Mouse (Mus musculus) stomach, postnatal 0 days (tissue): ENCODE measurements at regions not wholly inside any gene's neighbourhood (a gene's known extent, or its start where the extent isn't known, plus 50 kb on each side); places are given as distances from the start of the nearest gene placed in this dataset.
"Not testable (repeated sequence)": the region's sequence is repeated elsewhere in the genome, so short reads cannot be mapped to it uniquely, and the experiment has no call there.

Experiments used
- ATAC-seq: fragments of 200-750 bp; cut with Nextera tagmentation; 2 replicates; pipeline ENCODE4 v1.8.0; 2017; ENCODE audit not compliant: low FRiP score, low TSS enrichment
- DNase-seq: peaks from one replicate; pipeline ENCODE4 v3.0.0-alpha.2; 2016; ENCODE audit warnings: low spot score
- H3K27ac ChIP-seq: fragments of 300-500 bp; sonication (generic); replicated peaks from 2 replicates; pipeline ENCODE4 v1.5.1; 2014; ENCODE audit warnings: mild to moderate bottlenecking, control low read depth
- H3K27me3 ChIP-seq: fragments of 300-500 bp; sonication (generic); 2 replicates; pipeline ENCODE4 v1.6.1; 2014; ENCODE audit warnings: low read length; ENCODE audit not compliant: control insufficient read depth, insufficient read depth
- H3K36me3 ChIP-seq: fragments of 300-500 bp; sonication (generic); 2 replicates; pipeline ENCODE4 v1.6.1; 2014; ENCODE audit warnings: low read length, mixed read lengths; ENCODE audit not compliant: control insufficient read depth, insufficient read depth
- H3K4me1 ChIP-seq: fragments of 300-500 bp; sonication (generic); replicated peaks from 2 replicates; pipeline ENCODE4 v1.6.1; 2014; ENCODE audit warnings: antibody characterized with exemption; ENCODE audit not compliant: control insufficient read depth, insufficient read depth
- H3K4me2 ChIP-seq: fragments of 300-500 bp; sonication (generic); replicated peaks from 2 replicates; pipeline ENCODE4 v1.6.1; 2014; ENCODE audit warnings: low read depth, mild to moderate bottlenecking, control low read depth, moderate library complexity
- H3K4me3 ChIP-seq: fragments of 300-500 bp; sonication (generic); 2 replicates; pipeline ENCODE4 v1.5.1; 2014; ENCODE audit warnings: low read depth, low read length, control low read depth
- H3K9ac ChIP-seq: fragments of 300-500 bp; sonication (generic); 2 replicates; pipeline ENCODE4 v1.6.1; 2014; ENCODE audit warnings: mild to moderate bottlenecking, low read length, control low read depth, mixed read lengths
- H3K9me3 ChIP-seq: fragments of 300-500 bp; sonication (generic); 2 replicates; pipeline ENCODE4 v1.6.1; 2016; ENCODE audit warnings: low read length; ENCODE audit not compliant: control insufficient read depth
- CTCF ChIP-seq: IDR thresholded peaks from 2 replicates; pipeline ENCODE4 v1.5.1; 2016; ENCODE audit warnings: antibody characterized with exemption, low read depth, mild to moderate bottlenecking, moderate library complexity
- EP300 ChIP-seq: optimal IDR thresholded peaks from 2 replicates; pipeline ENCODE3; 2016; ENCODE audit warnings: antibody characterized with exemption
- WGBS: fragments of 180-500 bp; shearing (Covaris S2); extraction: QIAGEN DNeasy Blood & Tissue Kit; methylation state at CpG from one replicate; pipeline ENCODE4 v1.1.7; 2014; 5-methylcytosine and 5-hydroxymethylcytosine counted together

DNA sequence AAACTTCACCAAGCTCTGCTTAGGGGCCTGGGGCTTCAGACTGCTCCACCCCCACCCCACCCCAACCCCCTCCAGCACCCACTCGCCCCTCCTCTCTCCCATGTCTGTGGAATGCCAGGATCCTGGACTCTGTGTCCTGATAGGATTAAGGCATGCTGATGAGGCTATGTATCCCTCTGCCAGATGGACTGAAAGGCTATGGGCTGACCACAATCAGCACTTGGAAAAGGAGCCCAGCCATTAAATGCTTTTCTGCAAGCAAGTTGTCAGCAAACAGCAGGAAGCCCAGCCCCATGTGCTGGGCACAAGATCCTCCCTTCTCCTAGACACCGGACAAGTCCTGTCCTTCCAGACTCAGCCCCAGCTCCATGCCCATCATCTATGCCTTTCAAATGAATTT lies 76.7 kb downstream of the Tmem17 start:
- H3K4me1 ChIP-seq = 0 out of 2 replicates have a peak, but pooled peaks cover 2% of the 10 kb centered on the region

GRCm38 (mm10) chr11:22589901-22590300 lies 78.0 kb downstream of the Tmem17 start:
- H3K4me1 ChIP-seq = 0 out of 2 replicates have a peak, but pooled peaks cover 2% of the 10 kb centered on the region
- DNase-seq = no peak
- TF ChIP-seq CTCF (no peak), EP300 (no peak)
- WGBS = 59% methylated on average over 2 of the region's 2 CpGs
- H3K4me3 ChIP-seq = no peak overlapping the region
- no peak overlapping the region for H3K4me2 ChIP-seq
- H3K27ac ChIP-seq = no peak overlapping the region
- ATAC-seq = no peak
- H3K9ac ChIP-seq = no peak overlapping the region
- H3K27me3 ChIP-seq = no peaks in the 10 kb centered on the region
- no peaks in the 10 kb centered on the region for H3K36me3 ChIP-seq
- H3K9me3 ChIP-seq = no peaks in the 10 kb centered on the region

More for the DNA sequence above, 76.7 kb downstream of the Tmem17 start:
- no peak; the same call in 1 of the 2 replicates for ATAC-seq
- Histone ChIP-seq H3K9me3 (no peaks in the 10 kb centered on the region), H3K36me3 (no peaks in the 10 kb centered on the region), H3K9ac (no peak overlapping the region), H3K4me3 (no peak overlapping the region), H3K4me2 (no peak overlapping the region), H3K27me3 (no peaks in the 10 kb centered on the region), H3K27ac (peak overlapping the region; percentile 76; the same call in 1 of the 2 replicates)
- no peak for DNase-seq
- TF ChIP-seq EP300 (no peak), CTCF (no peak)
- 58% methylated on average over 2 of the region's 2 CpGs for WGBS

DNA sequence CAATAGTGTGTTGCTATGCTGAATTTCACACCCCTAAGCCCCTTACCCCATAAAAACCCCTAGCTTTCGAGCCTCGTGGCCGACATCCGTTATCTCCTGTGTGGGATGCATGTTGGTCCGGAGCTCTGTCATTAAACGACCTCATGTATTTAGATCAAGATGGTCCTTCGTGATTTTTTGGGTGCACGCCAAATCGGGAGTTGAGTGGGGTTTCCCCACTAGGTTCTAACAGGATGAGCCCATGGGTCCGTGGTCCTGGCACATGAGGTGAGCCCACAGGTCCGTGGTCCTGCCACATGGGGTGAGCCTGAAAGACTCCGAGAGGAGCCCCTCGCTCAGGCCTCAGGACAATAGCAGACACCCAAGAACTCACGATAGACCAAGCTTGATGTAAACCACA lies 79.2 kb downstream of the Tmem17 start:
- not testable (repeated sequence) for DNase-seq, H3K36me3 ChIP-seq
- WGBS = 87% methylated on average over 14 of the region's 14 CpGs

GRCm38 (mm10) chr11:22592706-22593105 lies 80.8 kb downstream of the Tmem17 start:
- 0 out of 2 replicates have a peak, but pooled peaks cover 2% of the 10 kb centered on the region for H3K4me1 ChIP-seq
- ATAC-seq (no peak), DNase-seq (no peak)
- no peak overlapping the region for H3K4me2 ChIP-seq
- H3K36me3 ChIP-seq = no peaks in the 10 kb centered on the region
- no peak overlapping the region for H3K27ac ChIP-seq
- no peak overlapping the region for H3K9ac ChIP-seq
- TF ChIP-seq CTCF (no peak), EP300 (no peak)
- H3K9me3 ChIP-seq = no peaks in the 10 kb centered on the region
- no peak overlapping the region for H3K4me3 ChIP-seq
- no peaks in the 10 kb centered on the region for H3K27me3 ChIP-seq
- WGBS = 86% methylated on average over 5 of the region's 5 CpGs

More for the DNA sequence above, 79.2 kb downstream of the Tmem17 start:
- not testable (repeated sequence) for H3K4me2 ChIP-seq, H3K27me3 ChIP-seq, H3K9ac ChIP-seq, ATAC-seq, H3K27ac ChIP-seq, H3K9me3 ChIP-seq, H3K4me3 ChIP-seq, H3K4me1 ChIP-seq

DNA sequence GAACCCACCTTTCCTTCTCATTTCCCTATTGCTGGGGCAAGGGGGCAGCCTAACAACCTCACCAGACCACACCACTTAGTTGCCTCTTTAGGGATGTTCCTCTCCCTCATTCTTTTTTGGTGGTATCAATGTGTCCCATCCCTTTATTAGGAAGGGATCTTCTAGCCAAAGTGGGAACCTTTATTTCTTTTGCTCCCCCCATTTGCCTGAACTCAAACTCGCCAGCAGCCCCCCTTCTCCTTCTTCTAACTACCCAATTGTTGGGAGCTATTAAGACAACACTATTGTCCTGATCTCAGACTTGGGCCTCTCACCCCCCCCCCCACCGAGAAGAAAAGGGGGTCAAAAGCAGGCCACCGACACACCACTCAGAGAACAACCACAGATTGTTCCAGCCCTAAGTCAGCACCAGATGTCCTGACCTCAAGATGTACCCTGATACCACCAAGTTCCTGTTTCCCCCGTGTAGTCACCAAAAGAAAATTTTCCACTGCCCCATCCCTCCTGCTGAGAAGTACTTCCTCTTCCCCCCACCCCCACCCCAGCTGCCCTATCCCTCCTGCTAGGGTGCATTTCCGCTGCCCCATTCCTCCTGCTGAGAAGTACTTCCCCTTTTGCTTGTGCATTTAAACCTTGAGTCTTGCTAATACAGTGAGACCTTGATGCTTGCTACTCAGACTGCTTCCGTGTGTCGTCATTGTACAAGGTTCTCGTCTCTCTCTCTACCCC lies 84.4 kb downstream of the Tmem17 start:
- H3K4me3 ChIP-seq = no peak overlapping the region
- H3K27ac ChIP-seq = no peak overlapping the region
- ATAC-seq = no peak
- no peak overlapping the region for H3K9ac ChIP-seq
- no peak for TF ChIP-seq CTCF
- TF ChIP-seq EP300 = no peak
- 93% methylated on average over 8 of the region's 8 CpGs for WGBS
- no peaks in the 10 kb centered on the region for H3K4me1 ChIP-seq
- H3K4me2 ChIP-seq = no peak overlapping the region
- H3K36me3 ChIP-seq = no peaks in the 10 kb centered on the region
- no peaks in the 10 kb centered on the region for H3K27me3 ChIP-seq
- H3K9me3 ChIP-seq = no peaks in the 10 kb centered on the region
- DNase-seq = no peak

- 82% methylated on average over 2 of the region's 2 CpGs for WGBS
- Histone ChIP-seq H3K9me3 (no peaks in the 10 kb centered on the region), H3K4me1 (no peaks in the 10 kb centered on the region), H3K27ac (no peak overlapping the region), H3K4me3 (no peak overlapping the region), H3K4me2 (no peak overlapping the region), H3K36me3 (no peaks in the 10 kb centered on the region), H3K9ac (no peak overlapping the region), H3K27me3 (no peaks in the 10 kb centered on the region)
- TF ChIP-seq CTCF (no peak), EP300 (no peak)
- no peak for ATAC-seq
- no peak for DNase-seq
Measured at GRCm38 (mm10) chr11:22596805-22597149, 84.9 kb downstream of the Tmem17 start.
